Mouse (Mus musculus) stomach, embryonic 14.5 days (tissue): ENCODE results near the gene Guca2a. TPM values are rescaled to one million over a fixed set of nuclear protein-coding genes. Genes with fewer than 3 reads are reported as not detected.

ENCODE experiments used
- ATAC-seq: fragments of 200-750 bp; cut with Nextera tagmentation; 2 replicates; pipeline ENCODE4 v1.8.0; 2017; ENCODE audit warnings: low read depth, moderate TSS enrichment; ENCODE audit not compliant: insufficient number of reproducible peaks, insufficient read depth, low FRiP score
- H3K27ac ChIP-seq: fragments of 300-500 bp; sonication (generic); 2 replicates; pipeline ENCODE4 v1.5.1; 2014; ENCODE audit warnings: mild to moderate bottlenecking, low read length, moderate library complexity, mixed read lengths
- H3K27me3 ChIP-seq: fragments of 300-500 bp; sonication (generic); 2 replicates; pipeline ENCODE4 v1.6.1; 2014; ENCODE audit warnings: low read length, control low read depth, mixed read lengths; ENCODE audit not compliant: control insufficient read depth, insufficient read depth
- H3K36me3 ChIP-seq: fragments of 300-500 bp; sonication (generic); 2 replicates; pipeline ENCODE4 v1.6.1; 2014; ENCODE audit warnings: mild to moderate bottlenecking, control low read depth, low read length, moderate library complexity, mixed read lengths; ENCODE audit not compliant: control insufficient read depth, insufficient read depth
- H3K4me1 ChIP-seq: fragments of 300-500 bp; sonication (generic); 2 replicates; pipeline ENCODE4 v1.6.1; 2014; ENCODE audit warnings: low read length, control low read depth, mixed read lengths; ENCODE audit not compliant: control insufficient read depth, insufficient read depth
- H3K4me2 ChIP-seq: fragments of 300-500 bp; sonication (generic); replicated peaks from 2 replicates; pipeline ENCODE4 v1.6.1; 2014; ENCODE audit warnings: low read depth, low read length, control low read depth
- H3K4me3 ChIP-seq: fragments of 300-500 bp; sonication (generic); 2 replicates; pipeline ENCODE4 v1.5.1; 2014; ENCODE audit warnings: low read depth, low read length, control low read depth
- H3K9ac ChIP-seq: fragments of 300-500 bp; sonication (generic); replicated peaks from 2 replicates; pipeline ENCODE4 v1.6.1; 2014; ENCODE audit warnings: low read depth, mild to moderate bottlenecking, control low read depth, low read length, moderate library complexity, mixed read lengths
- H3K9me3 ChIP-seq: fragments of 300-500 bp; sonication (generic); 2 replicates; pipeline ENCODE4 v1.6.1; 2016; ENCODE audit warnings: low read depth, low read length, control low read depth; ENCODE audit not compliant: control insufficient read depth
- WGBS: fragments of 180-500 bp; shearing (Covaris S2); extraction: QIAGEN DNeasy Blood & Tissue Kit; methylation state at CpG from one replicate; pipeline ENCODE4 v1.1.7; 2014; 5-methylcytosine and 5-hydroxymethylcytosine counted together
- polyA plus RNA-seq: library from polyadenylated mRNA; unstranded; fragments of >200 nt; fragmentation: Nextera tagmentation; extraction: Ambion mirVana; gene quantifications from 2 replicates; pipeline ENCODE4 v1.2.1, GENCODE M21; 2014

Guca2a gene
- polyA plus RNA-seq, 1 experiment from 2014 or later, result not detected

DNA sequence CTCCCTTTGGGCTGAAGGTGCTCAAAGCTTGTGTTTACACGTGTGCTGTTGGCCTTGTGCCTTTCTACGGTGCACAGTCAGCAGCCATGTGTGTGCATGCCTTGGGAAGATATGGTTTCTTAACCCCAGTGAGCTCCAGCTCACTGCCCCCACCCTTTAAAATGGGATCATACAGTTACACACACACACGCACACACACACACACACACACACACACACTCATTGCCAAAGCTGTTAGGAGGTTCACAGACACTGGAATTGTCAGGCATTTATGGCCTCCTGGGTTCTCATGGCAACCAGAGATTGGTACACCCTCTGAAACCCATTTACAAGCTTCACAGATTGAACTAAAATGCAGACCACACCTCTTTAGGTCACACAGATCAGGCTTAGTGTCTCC is 3.6 kb upstream of the Guca2a start:
- H3K27ac ChIP-seq, result no peak overlapping the region
- no peaks in the 10 kb centered on the region for H3K9me3 ChIP-seq
- no peak overlapping the region for H3K4me2 ChIP-seq
- H3K9ac ChIP-seq, result no peak overlapping the region
- no peak overlapping the region for H3K4me3 ChIP-seq
- peaks cover 12% of the 10 kb centered on the region for H3K36me3 ChIP-seq
- no peaks in the 10 kb centered on the region for H3K27me3 ChIP-seq
- no peak for ATAC-seq
- WGBS, result 77% methylated on average over 3 of the region's 3 CpGs
- no peaks in the 10 kb centered on the region for H3K4me1 ChIP-seq

DNA sequence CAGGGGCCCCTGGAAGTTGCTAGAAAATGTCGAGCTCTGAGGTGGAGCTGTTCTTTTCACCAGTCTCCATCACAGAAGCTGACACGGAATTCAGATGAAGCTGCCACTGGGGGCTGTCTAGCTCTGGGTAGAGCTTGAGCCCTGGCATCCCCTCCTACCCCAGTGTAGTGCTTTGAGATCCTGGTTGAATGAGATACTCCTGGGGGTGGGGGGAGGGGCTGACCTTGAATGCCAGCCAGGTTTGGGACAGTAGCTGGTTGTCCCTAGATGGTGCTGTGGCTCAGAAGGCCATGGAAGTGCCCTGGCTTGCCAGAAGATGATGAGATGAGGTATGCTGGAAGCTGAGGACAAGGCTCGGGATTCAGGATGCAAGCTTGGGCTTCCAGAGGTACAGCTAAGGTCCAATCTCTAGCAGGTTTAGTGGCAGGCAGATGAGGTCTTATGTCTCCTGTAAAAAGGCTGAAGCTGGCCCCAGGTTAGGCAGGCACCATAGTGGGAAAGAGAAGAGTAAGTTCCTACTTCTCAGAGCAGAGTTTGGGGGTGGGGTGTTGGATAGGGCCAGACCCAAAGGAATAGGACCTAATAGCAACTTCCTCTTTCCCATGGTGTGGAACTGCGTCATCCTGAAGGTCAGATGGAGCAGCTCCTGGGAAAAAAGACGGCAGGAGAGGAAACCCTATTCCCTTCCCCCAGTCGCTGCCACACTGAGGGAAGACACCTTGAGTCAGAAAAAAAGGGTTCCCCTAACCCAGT is 2.4 kb upstream of the Guca2a start:
- H3K9me3 ChIP-seq, result no peaks in the 10 kb centered on the region
- no peaks in the 10 kb centered on the region for H3K27me3 ChIP-seq
- 60% methylated on average over 6 of the region's 6 CpGs for WGBS
- no peak overlapping the region for H3K9ac ChIP-seq
- ATAC-seq, result no peak
- H3K4me2 ChIP-seq, result no peak overlapping the region
- H3K4me3 ChIP-seq, result no peak overlapping the region
- H3K27ac ChIP-seq, result no peak overlapping the region
- 0 out of 2 replicates have a peak, but pooled peaks cover 3% of the 10 kb centered on the region for H3K36me3 ChIP-seq
- H3K4me1 ChIP-seq, result no peaks in the 10 kb centered on the region

DNA sequence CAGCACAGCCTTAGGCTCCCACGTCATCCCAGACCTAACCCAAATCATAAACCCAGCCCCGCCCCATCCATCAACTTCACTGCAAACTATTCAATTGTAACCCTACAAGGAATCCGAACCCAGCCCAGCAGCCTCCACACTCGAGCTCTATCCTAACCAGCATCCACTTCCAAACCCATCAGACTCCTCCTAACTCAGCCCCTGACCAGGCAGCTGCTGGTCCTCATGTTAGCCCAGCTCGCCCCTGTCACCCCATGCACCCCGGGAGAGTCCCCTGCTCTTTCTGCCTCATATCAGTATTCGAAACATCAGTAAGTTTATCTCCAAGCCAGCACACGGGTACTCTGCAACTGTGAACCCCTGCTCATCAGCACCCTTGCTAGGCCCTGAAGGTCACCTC is 1.8 kb upstream of the Guca2a start:
- no peak overlapping the region for H3K9ac ChIP-seq
- no peaks in the 10 kb centered on the region for H3K9me3 ChIP-seq
- no peaks in the 10 kb centered on the region for H3K36me3 ChIP-seq
- no peak overlapping the region for H3K4me2 ChIP-seq
- H3K4me1 ChIP-seq, result no peaks in the 10 kb centered on the region
- no peak for ATAC-seq
- H3K27ac ChIP-seq, result no peak overlapping the region
- no peak overlapping the region for H3K4me3 ChIP-seq
- no peaks in the 10 kb centered on the region for H3K27me3 ChIP-seq
- 70% methylated on average over 8 of the region's 8 CpGs for WGBS

DNA sequence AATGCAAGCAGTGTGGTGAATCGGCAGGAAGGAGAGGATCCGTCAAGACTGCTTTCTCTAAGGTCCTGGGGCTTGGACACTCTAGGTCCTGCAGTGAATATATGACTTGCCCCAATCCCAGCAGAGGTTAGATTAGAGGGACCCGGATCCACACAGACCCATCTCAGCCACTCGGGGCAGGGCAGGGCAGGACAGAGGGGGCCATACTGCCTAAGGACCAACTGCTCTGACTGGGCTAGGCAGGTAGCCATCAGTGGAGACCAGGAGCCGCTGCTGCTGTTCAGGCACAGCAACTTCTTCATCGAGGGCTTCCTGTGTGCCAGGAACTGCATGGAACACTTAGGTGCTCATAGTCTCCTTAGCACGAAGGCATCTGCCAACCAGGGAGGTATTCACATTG is 773 bp upstream of the Guca2a start:
- 76% methylated on average over 7 of the region's 7 CpGs for WGBS
- ATAC-seq, result no peak
- no peaks in the 10 kb centered on the region for H3K4me1 ChIP-seq

DNA sequence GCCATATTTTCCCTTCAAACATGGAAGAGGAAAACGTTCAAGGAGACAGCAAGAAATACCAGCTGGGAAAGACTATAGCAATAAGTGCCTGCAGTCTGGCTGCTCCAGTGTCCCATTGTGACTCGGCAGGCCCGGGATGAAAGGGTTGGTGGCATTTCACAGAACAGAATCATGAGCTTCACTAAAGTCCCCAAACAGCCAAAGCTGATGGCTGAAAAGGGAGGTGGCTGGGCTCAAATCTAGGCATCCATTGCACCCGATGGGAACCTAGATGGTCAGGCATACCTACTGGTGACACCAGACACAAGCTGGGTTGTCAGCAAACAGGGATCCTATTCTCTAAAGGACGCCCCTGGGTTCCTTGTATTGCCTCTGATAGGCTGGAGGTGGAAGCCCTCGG is 442 bp downstream of the Guca2a start:
- Histone ChIP-seq H3K9ac (no peak overlapping the region), H3K4me2 (no peak overlapping the region), H3K9me3 (no peaks in the 10 kb centered on the region), H3K4me3 (no peak overlapping the region), H3K27ac (no peak overlapping the region), H3K36me3 (no peaks in the 10 kb centered on the region), H3K27me3 (no peaks in the 10 kb centered on the region), H3K4me1 (no peaks in the 10 kb centered on the region)
- WGBS, result 84% methylated on average over 6 of the region's 6 CpGs
- no peak for ATAC-seq

More for the DNA sequence above, 773 bp upstream of the Guca2a start:
- no peak overlapping the region for H3K27ac ChIP-seq
- no peak overlapping the region for H3K4me2 ChIP-seq
- no peak overlapping the region for H3K9ac ChIP-seq
- H3K9me3 ChIP-seq, result no peaks in the 10 kb centered on the region
- no peaks in the 10 kb centered on the region for H3K36me3 ChIP-seq
- H3K27me3 ChIP-seq, result no peaks in the 10 kb centered on the region
- H3K4me3 ChIP-seq, result no peak overlapping the region

DNA sequence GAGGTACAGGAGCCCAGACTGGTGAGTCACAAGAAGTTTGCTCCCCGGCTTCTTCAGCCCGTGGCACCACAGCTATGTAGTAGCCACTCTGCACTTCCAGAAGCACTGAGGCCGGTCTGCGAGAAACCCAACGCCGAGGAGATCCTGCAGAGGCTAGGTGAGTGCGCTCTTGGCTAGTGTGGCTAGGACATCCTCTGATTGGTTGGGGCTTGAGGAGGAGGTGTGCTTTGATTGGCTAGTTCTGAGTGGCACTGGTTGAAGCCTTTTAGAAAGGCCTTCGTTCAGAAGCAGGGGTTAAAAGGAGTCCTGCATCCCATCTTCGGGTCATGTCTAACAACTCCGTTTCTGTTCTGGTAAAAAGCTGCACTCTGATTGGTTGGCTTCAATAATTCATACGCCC is 1.2 kb downstream of the Guca2a start:
- Histone ChIP-seq H3K4me3 (no peak overlapping the region), H3K27me3 (no peaks in the 10 kb centered on the region), H3K36me3 (no peaks in the 10 kb centered on the region), H3K27ac (no peak overlapping the region), H3K9me3 (no peaks in the 10 kb centered on the region), H3K9ac (no peak overlapping the region), H3K4me2 (no peak overlapping the region), H3K4me1 (no peaks in the 10 kb centered on the region)
- no peak for ATAC-seq
- 51% methylated on average over 11 of the region's 11 CpGs for WGBS

DNA sequence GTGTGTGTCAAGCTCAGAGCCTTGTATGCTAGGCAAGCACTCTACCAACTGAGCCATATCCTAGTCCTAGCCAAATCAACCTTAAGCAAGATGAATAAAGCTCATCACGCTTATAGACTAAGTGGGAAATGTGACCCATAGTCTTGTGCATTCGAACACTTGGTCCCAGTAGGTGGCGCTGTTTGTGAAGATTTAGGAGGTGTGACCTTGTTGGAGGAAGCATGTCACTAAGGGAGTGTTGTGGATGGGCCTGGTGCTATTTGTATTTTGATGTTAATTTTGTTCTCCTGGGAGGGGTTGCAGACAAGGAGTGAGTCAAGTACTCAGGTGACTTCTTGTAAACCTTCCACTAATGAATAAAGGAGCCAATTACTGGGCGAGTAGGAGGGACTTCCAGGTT is 5.2 kb downstream of the Guca2a start:
- H3K27ac ChIP-seq, result no peak overlapping the region
- H3K4me1 ChIP-seq, result no peaks in the 10 kb centered on the region
- no peaks in the 10 kb centered on the region for H3K36me3 ChIP-seq
- no peak overlapping the region for H3K4me2 ChIP-seq
- H3K4me3 ChIP-seq, result no peak overlapping the region
- H3K27me3 ChIP-seq, result no peaks in the 10 kb centered on the region
- 83% methylated on average over 4 of the region's 4 CpGs for WGBS
- ATAC-seq, result no peak
- H3K9ac ChIP-seq, result no peak overlapping the region
- no peaks in the 10 kb centered on the region for H3K9me3 ChIP-seq

DNA sequence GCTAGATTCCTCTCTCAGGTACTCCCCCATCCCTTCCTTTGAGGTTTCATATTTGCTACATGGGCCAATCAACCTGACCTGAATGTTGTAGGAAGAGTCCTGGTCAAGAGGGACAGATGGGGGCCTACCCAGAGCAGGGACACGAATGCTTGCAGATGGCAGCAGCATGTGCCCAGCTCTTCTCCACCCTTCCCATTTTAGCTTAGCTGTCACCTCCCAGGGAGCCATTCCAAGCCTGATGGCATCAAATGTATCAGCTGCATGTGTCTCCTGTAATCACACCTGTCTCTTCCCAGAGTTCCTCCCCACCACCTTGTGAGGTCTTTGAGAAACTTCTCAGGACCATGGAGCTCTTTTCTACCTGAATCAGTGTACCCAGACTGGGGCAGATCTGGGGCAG is 19.5 kb downstream of the Guca2a start:
- H3K36me3 ChIP-seq, result no peaks in the 10 kb centered on the region
- no peak overlapping the region for H3K9ac ChIP-seq
- no peak overlapping the region for H3K27ac ChIP-seq
- no peak overlapping the region for H3K4me2 ChIP-seq
- WGBS, result 70% methylated on average over 1 of the region's 1 CpGs
- H3K9me3 ChIP-seq, result 0 out of 2 replicates have a peak, but pooled peaks cover 4% of the 10 kb centered on the region
- no peaks in the 10 kb centered on the region for H3K27me3 ChIP-seq
- H3K4me1 ChIP-seq, result no peaks in the 10 kb centered on the region
- ATAC-seq, result no peak
- H3K4me3 ChIP-seq, result no peak overlapping the region

DNA sequence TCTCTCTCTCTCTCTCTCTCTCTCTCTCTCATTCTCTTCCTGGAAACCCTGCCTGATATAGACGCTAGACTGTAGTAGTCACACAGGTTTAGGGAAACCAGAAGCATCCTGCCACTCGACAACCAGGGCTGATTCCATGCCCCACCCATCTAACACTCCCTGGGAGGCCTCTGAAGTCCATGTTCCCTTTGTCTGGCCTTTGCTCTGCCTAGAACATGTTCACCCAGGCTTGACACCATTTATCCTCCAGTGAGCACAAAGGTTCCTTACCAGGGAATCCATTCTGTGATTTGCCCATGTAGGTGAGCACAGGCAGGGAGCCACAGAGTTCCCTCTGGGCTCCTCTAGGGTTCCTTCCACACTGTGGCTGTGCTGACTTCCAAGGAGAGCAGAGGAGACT is 20.7 kb downstream of the Guca2a start:
- 51% methylated on average over 2 of the region's 2 CpGs for WGBS

More for the DNA sequence above, 20.7 kb downstream of the Guca2a start:
- H3K9ac ChIP-seq, result no peak overlapping the region
- ATAC-seq, result no peak
- no peaks in the 10 kb centered on the region for H3K4me1 ChIP-seq
- no peak overlapping the region for H3K27ac ChIP-seq
- no peak overlapping the region for H3K4me3 ChIP-seq
- no peak overlapping the region for H3K4me2 ChIP-seq
- no peaks in the 10 kb centered on the region for H3K36me3 ChIP-seq
- H3K9me3 ChIP-seq, result no peaks in the 10 kb centered on the region
- H3K27me3 ChIP-seq, result no peaks in the 10 kb centered on the region
